Mouse (Mus musculus): Measurements from ENCODE around the gene Shisal2a. TPM values are rescaled to one million over a fixed set of nuclear protein-coding genes. Genes with fewer than 3 reads are reported as not detected.
A peak's percentile ranks its signal among the peaks of the same experiment; 100 is the strongest.

The Shisal2a gene
- polyA plus RNA-seq, 1 experiment from 2014 or later = 3.2 TPM

GRCm38 (mm10) chr4:108327730-108328484 lies 55.2 kb downstream of the Shisal2a start, which contains the start of gene Coa7:
Gene Coa7 (plus strand): TSS chr4:108328140.
- Histone ChIP-seq H3K36me3 (peaks cover 7% of the 10 kb centered on the region), H3K4me1 (peaks cover 6% of the 10 kb centered on the region; the same call in 1 of the 2 replicates), H3K9me3 (no peaks in the 10 kb centered on the region), H3K4me2 (replicated peaks) (peak within 1 kb of the TSS; percentile 62), H3K27me3 (replicated peaks) (no peaks in the 10 kb centered on the region), H3K9ac (peak within 1 kb of the TSS; percentile 53), H3K27ac (peak within 1 kb of the TSS; percentile 84), H3K4me3 (peak within 1 kb of the TSS; percentile 68)
- WGBS = under 1% methylated on average over 44 of the region's 45 CpGs
- ATAC-seq (ENCODE audit: low FRiP score, low read depth) = peak; percentile 95

- WGBS = 42% methylated on average over 6 of the region's 6 CpGs
- H3K4me1 ChIP-seq = peaks cover 6% of the 10 kb centered on the region; the same call in 1 of the 2 replicates
- H3K27ac ChIP-seq = peak overlapping the region; percentile 1; the same call in 1 of the 2 replicates
- no peaks in the 10 kb centered on the region for H3K27me3 ChIP-seq (replicated peaks)
- peak; percentile 38 for ATAC-seq (ENCODE audit: low FRiP score, low read depth)
- peak overlapping the region; percentile 68; the same call in 1 of the 2 replicates for H3K4me3 ChIP-seq
- H3K4me2 ChIP-seq (replicated peaks) = peak overlapping the region; percentile 62
- H3K9ac ChIP-seq = peak overlapping the region; percentile 53
- peaks cover 5% of the 10 kb centered on the region for H3K36me3 ChIP-seq
- no peaks in the 10 kb centered on the region for H3K9me3 ChIP-seq
Measured at GRCm38 (mm10) chr4:108327071-108327579, 56.0 kb downstream of the Shisal2a start.

- no peak overlapping the region for H3K4me2 ChIP-seq (replicated peaks)
- 76% methylated on average over 5 of the region's 5 CpGs for WGBS
Measured at GRCm38 (mm10) chr4:108323588-108323987, 59.6 kb downstream of the Shisal2a start.

GRCm38 (mm10) chr4:108320627-108321380 lies 62.3 kb downstream of the Shisal2a start:
- Histone ChIP-seq H3K9me3 (no peaks in the 10 kb centered on the region), H3K4me3 (no peak overlapping the region), H3K27me3 (replicated peaks) (no peaks in the 10 kb centered on the region), H3K4me1 (no peaks in the 10 kb centered on the region), H3K9ac (no peak overlapping the region), H3K36me3 (no peaks in the 10 kb centered on the region), H3K27ac (no peak overlapping the region), H3K4me2 (replicated peaks) (no peak overlapping the region)
- 83% methylated on average over 7 of the region's 7 CpGs for WGBS
- no peak for ATAC-seq (ENCODE audit: low FRiP score, low read depth)

More at GRCm38 (mm10) chr4:108323588-108323987, 59.6 kb downstream of the Shisal2a start:
- Histone ChIP-seq H3K4me1 (peaks cover 4% of the 10 kb centered on the region; the same call in 1 of the 2 replicates), H3K36me3 (no peaks in the 10 kb centered on the region), H3K9me3 (no peaks in the 10 kb centered on the region), H3K9ac (no peak overlapping the region), H3K4me3 (no peak overlapping the region), H3K27ac (no peak overlapping the region), H3K27me3 (replicated peaks) (no peaks in the 10 kb centered on the region)
- ATAC-seq (ENCODE audit: low FRiP score, low read depth) = no peak

- no peak overlapping the region for H3K4me2 ChIP-seq (replicated peaks)
- no peak overlapping the region for H3K4me3 ChIP-seq
- 81% methylated on average over 6 of the region's 6 CpGs for WGBS
- H3K9me3 ChIP-seq = no peaks in the 10 kb centered on the region
- no peaks in the 10 kb centered on the region for H3K4me1 ChIP-seq
- H3K9ac ChIP-seq = no peak overlapping the region
- no peak for ATAC-seq (ENCODE audit: low FRiP score, low read depth)
- no peaks in the 10 kb centered on the region for H3K36me3 ChIP-seq
- no peaks in the 10 kb centered on the region for H3K27me3 ChIP-seq (replicated peaks)
- no peak overlapping the region for H3K27ac ChIP-seq
Measured at GRCm38 (mm10) chr4:108319747-108320146, 63.4 kb downstream of the Shisal2a start.

GRCm38 (mm10) chr4:108318649-108319615 lies 64.2 kb downstream of the Shisal2a start:
- Histone ChIP-seq H3K36me3 (no peaks in the 10 kb centered on the region), H3K27me3 (replicated peaks) (no peaks in the 10 kb centered on the region), H3K27ac (no peak overlapping the region), H3K9me3 (no peaks in the 10 kb centered on the region), H3K9ac (no peak overlapping the region), H3K4me1 (no peaks in the 10 kb centered on the region), H3K4me3 (no peak overlapping the region), H3K4me2 (replicated peaks) (no peak overlapping the region)
- 75% methylated on average over 8 of the region's 8 CpGs for WGBS
- no peak for ATAC-seq (ENCODE audit: low FRiP score, low read depth)

Other genes starting within 250 kb of the Shisal2a start
- 208 and 221 TPM in 2 replicates for gene Scp2, start 238.4 kb downstream of the Shisal2a start, polyA plus RNA-seq (2016; fragmentation: Nextera tagmentation; extraction: Ambion mirVana)
- gene Echdc2, start 217.9 kb downstream of the Shisal2a start, polyA plus RNA-seq (2016; fragmentation: Nextera tagmentation; extraction: Ambion mirVana) = 10.7 and 12.3 TPM in 2 replicates
- gene Zyg11a, start 165.3 kb downstream of the Shisal2a start, polyA plus RNA-seq (2016; fragmentation: Nextera tagmentation; extraction: Ambion mirVana) = 0.09 TPM in 1 of 2 replicates, not detected in the other
- 28.3 and 29.5 TPM in 2 replicates for gene Zyg11b, start 82.3 kb downstream of the Shisal2a start, polyA plus RNA-seq (2016; fragmentation: Nextera tagmentation; extraction: Ambion mirVana)
- 52.5 and 54.8 TPM in 2 replicates for gene Coa7, start 55.2 kb downstream of the Shisal2a start, polyA plus RNA-seq (2016; fragmentation: Nextera tagmentation; extraction: Ambion mirVana)
- gene Gpx7, start 23.6 kb upstream of the Shisal2a start, polyA plus RNA-seq (2016; fragmentation: Nextera tagmentation; extraction: Ambion mirVana) = 45.2 and 47.4 TPM in 2 replicates
- 85.1 TPM in 2 replicates for gene Tut4, start 76.1 kb upstream of the Shisal2a start, polyA plus RNA-seq (2016; fragmentation: Nextera tagmentation; extraction: Ambion mirVana)
- gene Prpf38a, start 196.0 kb upstream of the Shisal2a start, polyA plus RNA-seq (2016; fragmentation: Nextera tagmentation; extraction: Ambion mirVana) = 91.9 and 99.4 TPM in 2 replicates
- 7.6 and 8.9 TPM in 2 replicates for gene Orc1, start 196.1 kb upstream of the Shisal2a start, polyA plus RNA-seq (2016; fragmentation: Nextera tagmentation; extraction: Ambion mirVana)
- gene Cc2d1b, start 236.6 kb upstream of the Shisal2a start, polyA plus RNA-seq (2016; fragmentation: Nextera tagmentation; extraction: Ambion mirVana) = 22.5 and 24.9 TPM in 2 replicates

Measured in neural tube, embryonic 12.5 days (tissue).